Mouse (Mus musculus): Measurements from ENCODE around the gene Sparcl1. TPM values are rescaled to one million over a fixed set of nuclear protein-coding genes. Genes with fewer than 3 reads are reported as not detected.

The Sparcl1 gene
- polyA plus RNA-seq, 1 experiment, result 0.02 TPM

DNA sequence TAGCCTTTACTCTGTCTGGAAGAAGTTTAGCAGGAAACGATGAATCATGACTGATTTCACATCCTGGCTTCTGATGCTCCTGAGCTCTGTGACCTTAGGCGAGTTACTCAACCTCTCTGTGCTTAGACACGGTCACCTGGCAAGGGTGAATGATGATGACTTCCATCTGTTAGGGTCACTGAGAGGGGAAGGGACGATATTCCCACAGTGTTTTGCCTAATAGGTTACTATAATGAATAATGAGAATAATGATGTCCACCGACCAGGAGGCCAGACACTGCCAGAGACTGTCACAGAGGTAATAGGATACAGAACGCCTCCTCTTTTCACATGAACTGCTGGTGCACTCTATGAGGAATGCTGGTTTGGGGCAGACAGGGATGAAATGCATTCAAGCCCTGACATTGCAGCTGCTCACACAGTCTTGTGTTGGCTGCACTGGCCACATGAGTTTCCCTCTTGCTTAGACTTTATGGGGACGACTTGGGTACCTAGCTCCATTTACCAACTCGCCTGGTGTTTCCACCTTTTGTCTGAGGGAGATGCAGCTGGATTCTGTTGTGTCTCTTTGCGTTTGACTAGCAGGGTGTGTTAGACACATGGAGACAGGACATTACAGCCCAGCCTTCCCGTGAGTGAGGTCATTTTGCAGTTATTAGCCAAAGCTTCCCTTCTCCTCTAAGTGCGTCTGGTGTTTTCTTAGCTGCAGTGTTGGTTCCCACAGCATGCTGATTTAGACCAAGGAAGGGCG lies 14.9 kb upstream of the Sparcl1 start:
- no peaks in the 10 kb centered on the region for H3K36me3 ChIP-seq (ENCODE audit: control insufficient read depth, insufficient read depth)
- H3K4me3 ChIP-seq, result no peak overlapping the region

DNA sequence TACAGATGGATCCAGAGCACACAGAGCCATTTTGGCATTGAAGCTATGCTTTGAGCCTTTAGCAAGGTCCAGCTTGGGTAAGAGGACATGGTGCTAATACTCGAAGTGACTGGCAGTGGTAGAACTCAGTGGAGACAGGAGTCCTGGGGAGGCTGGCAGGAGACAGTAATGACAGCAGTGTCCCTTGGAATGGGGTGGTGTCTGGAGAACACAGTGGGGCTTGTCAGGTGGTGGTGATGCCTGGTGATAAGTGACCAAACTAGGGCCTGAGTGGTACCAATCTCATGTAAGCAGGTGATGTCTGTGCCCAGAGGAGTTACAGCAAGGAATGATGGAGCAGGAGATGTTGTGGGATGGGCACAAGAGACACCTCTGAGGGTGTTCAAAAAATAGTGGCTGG lies 13.8 kb upstream of the Sparcl1 start:
- Histone ChIP-seq H3K27me3 (ENCODE audit: control insufficient read depth, insufficient read depth, insufficient read length) (no peaks in the 10 kb centered on the region), H3K79me2 (ENCODE audit: control insufficient read depth, insufficient read depth) (no peaks in the 10 kb centered on the region), H3K4me3 (no peak overlapping the region), H3K4me2 (ENCODE audit: low read depth) (no peak overlapping the region), H3K36me3 (ENCODE audit: control insufficient read depth, insufficient read depth) (no peaks in the 10 kb centered on the region), H3ac (ENCODE audit: control insufficient read depth, insufficient read length) (no peak overlapping the region)
- TF ChIP-seq MYOD1 (IDR thresholded peaks at IDR 0.05; ENCODE audit: control insufficient read depth in 1 of 3, insufficient read length in 2 of 3, low read depth in 2 of 3) (no peak), TCF3 (IDR thresholded peaks at IDR 0.05; ENCODE audit: insufficient read length, low read depth) (no peak), CEBPB (IDR thresholded peaks at IDR 0.05; ENCODE audit: insufficient read depth, poor library complexity, severe bottlenecking) (no peak), TCF12 (IDR thresholded peaks at IDR 0.05; ENCODE audit: insufficient read depth, poor library complexity, severe bottlenecking) (no peak), REST (IDR thresholded peaks at IDR 0.05; ENCODE audit: insufficient read depth, insufficient read length) (no peak), SRF (IDR thresholded peaks at IDR 0.05; ENCODE audit: control insufficient read depth, insufficient read length, low read depth) (no peak)

More for the DNA sequence above, 14.9 kb upstream of the Sparcl1 start:
- H3K4me2 ChIP-seq (ENCODE audit: low read depth), result peak overlapping the region; percentile 18
- no peak for TF ChIP-seq POLR2A (IDR thresholded peaks at IDR 0.05; ENCODE audit: insufficient read length, low read depth)
- TF ChIP-seq POLR2AphosphoS2 (IDR thresholded peaks at IDR 0.05; ENCODE audit: insufficient read length, low read depth), result no peak
- peak in 2 of 3 experiments; percentile 68 to 70 for TF ChIP-seq MYOD1 (IDR thresholded peaks at IDR 0.05; ENCODE audit: control insufficient read depth in 1 of 3, insufficient read length in 2 of 3, low read depth in 2 of 3)
- no peak for TF ChIP-seq MAX (IDR thresholded peaks at IDR 0.05; ENCODE audit: low read depth)
- H3K27me3 ChIP-seq (ENCODE audit: control insufficient read depth, insufficient read depth, insufficient read length), result no peaks in the 10 kb centered on the region
- no peak overlapping the region for H3ac ChIP-seq (ENCODE audit: control insufficient read depth, insufficient read length)
- H3K79me2 ChIP-seq (ENCODE audit: control insufficient read depth, insufficient read depth), result no peaks in the 10 kb centered on the region

DNA sequence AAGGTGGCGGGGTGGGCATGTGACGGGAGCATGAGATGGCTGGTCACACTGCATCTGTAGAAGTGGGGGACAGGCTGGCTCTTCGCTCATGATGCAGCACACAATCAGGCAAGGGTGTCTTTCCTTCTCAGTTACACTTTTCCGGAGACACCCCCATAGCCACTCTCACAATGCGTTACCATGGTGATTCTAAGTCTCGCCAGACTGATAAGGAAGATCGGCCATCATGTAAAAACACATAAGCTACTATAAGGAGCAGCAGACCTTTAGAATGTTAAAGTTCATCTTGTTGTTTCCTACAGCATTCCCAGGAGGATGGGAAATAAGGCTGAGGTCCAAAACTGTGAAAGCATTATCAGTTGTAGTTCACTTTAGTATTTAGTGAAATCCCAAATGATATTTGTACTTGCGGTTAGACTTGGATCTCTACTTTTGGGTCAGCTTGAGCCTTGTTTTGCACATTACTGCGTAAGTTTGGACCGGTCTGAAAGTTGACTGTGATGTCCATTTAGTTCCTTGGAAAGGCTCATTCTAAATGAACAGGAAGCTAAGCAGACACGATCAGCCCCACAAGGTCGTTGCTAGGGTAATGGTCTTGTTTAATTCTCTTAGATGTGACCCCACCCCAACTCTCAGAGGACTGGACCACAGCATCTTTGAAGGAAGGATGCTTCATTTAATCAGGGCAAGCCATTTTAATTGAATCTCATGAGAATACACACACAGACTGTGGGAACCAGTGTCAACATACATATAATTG lies 13.2 kb upstream of the Sparcl1 start:
- H3K36me3 ChIP-seq (ENCODE audit: control insufficient read depth, insufficient read depth), result no peaks in the 10 kb centered on the region
- H3K27me3 ChIP-seq (ENCODE audit: control insufficient read depth, insufficient read depth, insufficient read length), result no peaks in the 10 kb centered on the region
- H3K4me2 ChIP-seq (ENCODE audit: low read depth), result no peak overlapping the region
- H3K4me3 ChIP-seq, result no peak overlapping the region
- H3K79me2 ChIP-seq (ENCODE audit: control insufficient read depth, insufficient read depth), result no peaks in the 10 kb centered on the region
- TF ChIP-seq POLR2A (IDR thresholded peaks at IDR 0.05; ENCODE audit: insufficient read length, low read depth) (no peak), CEBPB (IDR thresholded peaks at IDR 0.05; ENCODE audit: insufficient read depth, poor library complexity, severe bottlenecking) (no peak), REST (IDR thresholded peaks at IDR 0.05; ENCODE audit: insufficient read depth, insufficient read length) (no peak), TCF3 (IDR thresholded peaks at IDR 0.05; ENCODE audit: insufficient read length, low read depth) (no peak), MYOG (IDR thresholded peaks at IDR 0.05; ENCODE audit: control insufficient read depth in 1 of 3, insufficient read depth in 1 of 3, insufficient read length in 2 of 3, low read depth in 2 of 3) (no peak), TCF12 (IDR thresholded peaks at IDR 0.05; ENCODE audit: insufficient read depth, poor library complexity, severe bottlenecking) (no peak)
- H3ac ChIP-seq (ENCODE audit: control insufficient read depth, insufficient read length), result no peak overlapping the region

DNA sequence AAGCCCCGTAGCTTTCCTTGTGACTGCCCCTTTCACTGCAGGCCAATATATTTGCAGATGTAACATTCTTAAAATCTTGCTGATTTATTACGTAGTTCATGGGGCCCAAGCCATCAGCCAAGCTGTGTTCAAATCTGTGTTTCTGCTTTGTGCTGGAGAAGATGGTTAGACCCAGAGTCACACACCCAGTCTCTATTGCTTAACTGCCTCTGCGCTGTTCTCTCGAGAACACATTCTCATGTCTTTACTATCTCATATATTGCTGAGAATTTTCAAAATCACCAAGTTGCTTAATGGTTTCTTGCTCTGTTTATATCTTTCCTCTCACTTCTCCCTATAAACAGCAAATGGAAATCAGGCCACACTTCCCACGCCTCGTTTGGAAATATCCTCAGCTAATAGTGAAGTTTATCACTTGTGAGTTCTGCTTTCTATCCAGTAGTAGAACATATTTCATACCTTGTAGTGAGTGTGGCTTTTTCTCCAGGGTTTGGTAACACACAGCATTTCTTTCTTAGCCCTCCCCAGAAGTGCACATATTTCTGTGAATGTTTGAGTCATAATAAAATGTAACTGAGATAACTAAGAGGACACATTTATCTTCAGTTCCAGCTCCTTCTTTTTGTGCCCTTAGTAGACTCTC lies 10.6 kb upstream of the Sparcl1 start:
- no peaks in the 10 kb centered on the region for H3K27me3 ChIP-seq (ENCODE audit: control insufficient read depth, insufficient read depth, insufficient read length)
- no peak overlapping the region for H3ac ChIP-seq (ENCODE audit: control insufficient read depth, insufficient read length)
- no peak overlapping the region for H3K4me2 ChIP-seq (ENCODE audit: low read depth)
- H3K79me2 ChIP-seq (ENCODE audit: control insufficient read depth, insufficient read depth), result no peaks in the 10 kb centered on the region
- TF ChIP-seq POLR2AphosphoS2 (IDR thresholded peaks at IDR 0.05; ENCODE audit: insufficient read length, low read depth) (no peak), POLR2A (IDR thresholded peaks at IDR 0.05; ENCODE audit: insufficient read length, low read depth) (no peak), TCF12 (IDR thresholded peaks at IDR 0.05; ENCODE audit: insufficient read depth, poor library complexity, severe bottlenecking) (no peak), MYOD1 (IDR thresholded peaks at IDR 0.05; ENCODE audit: control insufficient read depth in 1 of 3, insufficient read length in 2 of 3, low read depth in 2 of 3) (no peak), TCF3 (IDR thresholded peaks at IDR 0.05; ENCODE audit: insufficient read length, low read depth) (no peak), REST (IDR thresholded peaks at IDR 0.05; ENCODE audit: insufficient read depth, insufficient read length) (no peak), MAX (IDR thresholded peaks at IDR 0.05; ENCODE audit: low read depth) (no peak), MYOG (IDR thresholded peaks at IDR 0.05; ENCODE audit: control insufficient read depth in 1 of 3, insufficient read depth in 1 of 3, insufficient read length in 2 of 3, low read depth in 2 of 3) (no peak), CEBPB (IDR thresholded peaks at IDR 0.05; ENCODE audit: insufficient read depth, poor library complexity, severe bottlenecking) (no peak), SRF (IDR thresholded peaks at IDR 0.05; ENCODE audit: control insufficient read depth, insufficient read length, low read depth) (no peak), USF1 (IDR thresholded peaks at IDR 0.05; ENCODE audit: low read depth) (no peak), E2F4 (IDR thresholded peaks at IDR 0.05; ENCODE audit: insufficient read depth) (no peak)
- H3K36me3 ChIP-seq (ENCODE audit: control insufficient read depth, insufficient read depth), result no peaks in the 10 kb centered on the region
- no peak overlapping the region for H3K4me3 ChIP-seq

All from myocyte (in vitro differentiated cells).